Mouse (Mus musculus) lung, embryonic 14.5 days (tissue): ENCODE measurements around the gene Stambp. TPM values are rescaled to one million over a fixed set of nuclear protein-coding genes. Genes with fewer than 3 reads are reported as not detected.

Experiments
- ATAC-seq: fragments of 200-750 bp; cut with Nextera tagmentation; 2 replicates; pipeline ENCODE4 v1.8.0; 2017; ENCODE audit warnings: mild to moderate bottlenecking, moderate TSS enrichment, moderate library complexity; ENCODE audit not compliant: insufficient read depth
- DNase-seq: peaks from one replicate; pipeline ENCODE4 v3.0.0-alpha.2; 2015
- H3K27ac ChIP-seq: fragments of 300-500 bp; sonication (generic); 2 replicates; pipeline ENCODE4 v1.5.1; 2014; ENCODE audit warnings: low read depth, mild to moderate bottlenecking, moderate library complexity
- H3K27me3 ChIP-seq: fragments of 300-500 bp; sonication (generic); 2 replicates; pipeline ENCODE4 v1.6.1; 2014; ENCODE audit warnings: low read length, control low read depth; ENCODE audit not compliant: insufficient read depth
- H3K36me3 ChIP-seq: fragments of 300-500 bp; sonication (generic); 2 replicates; pipeline ENCODE4 v1.6.1; 2014; ENCODE audit warnings: control low read depth; ENCODE audit not compliant: insufficient read depth
- H3K4me1 ChIP-seq: fragments of 300-500 bp; sonication (generic); 2 replicates; pipeline ENCODE4 v1.6.1; 2014; ENCODE audit warnings: antibody characterized with exemption, control low read depth; ENCODE audit not compliant: insufficient read depth
- H3K4me2 ChIP-seq: fragments of 300-500 bp; sonication (generic); 2 replicates; pipeline ENCODE4 v1.6.1; 2014; ENCODE audit warnings: mild to moderate bottlenecking
- H3K4me3 ChIP-seq: fragments of 300-500 bp; sonication (generic); 2 replicates; pipeline ENCODE4 v1.5.1; 2014; ENCODE audit warnings: low read depth, low read length
- H3K9ac ChIP-seq: fragments of 300-500 bp; sonication (generic); 2 replicates; pipeline ENCODE4 v1.6.1; 2014
- H3K9me3 ChIP-seq: fragments of 300-500 bp; sonication (generic); 2 replicates; pipeline ENCODE4 v1.6.1; 2016; ENCODE audit warnings: low read depth, low read length, control low read depth
- CTCF ChIP-seq: IDR thresholded peaks from 2 replicates; pipeline ENCODE4 v1.5.1; 2016; ENCODE audit warnings: antibody characterized with exemption, low read depth
- WGBS: fragments of 180-500 bp; shearing (Covaris S2); extraction: QIAGEN DNeasy Blood & Tissue Kit; methylation state at CpG from one replicate; pipeline ENCODE4 v1.1.7; 2014; 5-methylcytosine and 5-hydroxymethylcytosine counted together
- polyA plus RNA-seq: library from polyadenylated mRNA; unstranded; fragments of >200 nt; fragmentation: Nextera tagmentation; extraction: Ambion mirVana; gene quantifications from 2 replicates; pipeline ENCODE4 v1.2.1, GENCODE M21; 2014

Stambp gene
- polyA plus RNA-seq = 18.6 and 19.7 TPM in 2 replicates

- peak within 1 kb of the TSS; percentile 73; the same call in 1 of the 2 replicates for H3K27ac ChIP-seq
- no peaks in the 10 kb centered on the region for H3K9me3 ChIP-seq
- no peaks in the 10 kb centered on the region for H3K27me3 ChIP-seq
- H3K36me3 ChIP-seq = peaks cover 5% of the 10 kb centered on the region; the same call in 1 of the 2 replicates
- H3K4me1 ChIP-seq = no peaks in the 10 kb centered on the region
- peak within 1 kb of the TSS; percentile 63 for H3K9ac ChIP-seq
- H3K4me3 ChIP-seq = peak within 1 kb of the TSS; percentile 68
- ATAC-seq (peak; percentile 85), DNase-seq (no peak)
- WGBS = 2% methylated on average over 10 of the region's 11 CpGs
- peak within 1 kb of the TSS; percentile 73 for H3K4me2 ChIP-seq
- no peak for TF ChIP-seq CTCF
These were observed at the start of gene Stambp for GRCm38 (mm10) chr6:83572671-83573070. TSS of gene Stambp (minus strand) at chr6:83572729.

DNA sequence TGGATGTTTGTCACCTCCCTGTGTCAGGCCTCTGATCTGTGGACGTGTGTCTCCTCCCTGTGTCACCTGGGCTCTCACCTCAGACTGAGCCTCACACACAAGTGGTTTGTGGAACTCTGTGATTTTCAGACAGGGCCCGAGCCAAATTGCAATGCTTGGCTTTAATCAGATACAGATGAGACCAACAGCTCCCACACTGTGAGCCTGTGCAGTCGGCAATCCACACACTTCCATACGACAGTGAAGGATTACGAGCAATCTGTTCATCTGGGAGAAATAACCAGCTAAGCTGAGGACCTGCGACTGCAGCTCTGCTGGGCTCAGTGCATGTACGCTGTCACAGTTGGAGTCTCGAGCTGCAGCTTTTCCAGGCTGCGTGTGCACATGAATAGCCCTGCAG lies 47.4 kb upstream of the Stambp start:
- Histone ChIP-seq H3K4me2 (no peak overlapping the region), H3K9ac (no peak overlapping the region), H3K36me3 (no peaks in the 10 kb centered on the region), H3K9me3 (no peaks in the 10 kb centered on the region), H3K4me1 (no peaks in the 10 kb centered on the region), H3K27me3 (no peaks in the 10 kb centered on the region), H3K27ac (no peak overlapping the region), H3K4me3 (no peak overlapping the region)
- no peak for TF ChIP-seq CTCF
- no peak for ATAC-seq
- DNase-seq = no peak
- WGBS = 55% methylated on average over 9 of the region's 9 CpGs

- no peak for TF ChIP-seq CTCF
- DNase-seq = no peak
- Histone ChIP-seq H3K4me3 (no peak overlapping the region), H3K27ac (no peak overlapping the region), H3K27me3 (no peaks in the 10 kb centered on the region), H3K36me3 (no peaks in the 10 kb centered on the region), H3K9me3 (no peaks in the 10 kb centered on the region), H3K4me2 (no peak overlapping the region), H3K4me1 (no peaks in the 10 kb centered on the region), H3K9ac (no peak overlapping the region)
- WGBS = 47% methylated on average over 15 of the region's 15 CpGs
- ATAC-seq = no peak
These were observed 45.2 kb upstream of the Stambp start for GRCm38 (mm10) chr6:83617581-83618335.

GRCm38 (mm10) chr6:83616512-83616911 lies 44.0 kb upstream of the Stambp start:
- WGBS = 49% methylated on average over 5 of the region's 5 CpGs

GRCm38 (mm10) chr6:83614469-83614868 lies 41.9 kb upstream of the Stambp start:
- WGBS = 80% methylated on average over 4 of the region's 4 CpGs
- no peaks in the 10 kb centered on the region for H3K9me3 ChIP-seq
- no peak overlapping the region for H3K27ac ChIP-seq
- ATAC-seq (no peak), DNase-seq (no peak)
- no peak overlapping the region for H3K4me2 ChIP-seq
- no peaks in the 10 kb centered on the region for H3K27me3 ChIP-seq
- no peaks in the 10 kb centered on the region for H3K36me3 ChIP-seq
- no peaks in the 10 kb centered on the region for H3K4me1 ChIP-seq
- TF ChIP-seq CTCF = no peak
- H3K4me3 ChIP-seq = no peak overlapping the region
- no peak overlapping the region for H3K9ac ChIP-seq

More at GRCm38 (mm10) chr6:83616512-83616911, 44.0 kb upstream of the Stambp start:
- Histone ChIP-seq H3K9ac (no peak overlapping the region), H3K27ac (no peak overlapping the region), H3K27me3 (no peaks in the 10 kb centered on the region), H3K4me2 (no peak overlapping the region), H3K9me3 (no peaks in the 10 kb centered on the region), H3K4me1 (no peaks in the 10 kb centered on the region), H3K36me3 (no peaks in the 10 kb centered on the region), H3K4me3 (no peak overlapping the region)
- ATAC-seq = no peak
- TF ChIP-seq CTCF = peak; percentile 47
- peak; percentile 70 for DNase-seq

GRCm38 (mm10) chr6:83612976-83613375 lies 40.4 kb upstream of the Stambp start:
- no peaks in the 10 kb centered on the region for H3K27me3 ChIP-seq
- H3K27ac ChIP-seq = no peak overlapping the region
- DNase-seq = no peak
- H3K4me1 ChIP-seq = no peaks in the 10 kb centered on the region
- no peak overlapping the region for H3K4me2 ChIP-seq
- H3K9ac ChIP-seq = no peak overlapping the region
- no peak overlapping the region for H3K4me3 ChIP-seq
- no peak for ATAC-seq
- no peak for TF ChIP-seq CTCF
- no peaks in the 10 kb centered on the region for H3K36me3 ChIP-seq
- H3K9me3 ChIP-seq = no peaks in the 10 kb centered on the region
- 93% methylated on average over 1 of the region's 1 CpGs for WGBS

- peaks cover 7% of the 10 kb centered on the region; the same call in 1 of the 2 replicates for H3K4me1 ChIP-seq
- H3K27me3 ChIP-seq = no peaks in the 10 kb centered on the region
- no peak for DNase-seq
- TF ChIP-seq CTCF = no peak
- WGBS = 60% methylated on average over 6 of the region's 6 CpGs
- H3K9me3 ChIP-seq = no peaks in the 10 kb centered on the region
- no peak overlapping the region for H3K4me2 ChIP-seq
- no peak overlapping the region for H3K9ac ChIP-seq
- H3K36me3 ChIP-seq = no peaks in the 10 kb centered on the region
- no peak for ATAC-seq
- no peak overlapping the region for H3K4me3 ChIP-seq
- H3K27ac ChIP-seq = no peak overlapping the region
These were observed 27.2 kb upstream of the Stambp start for GRCm38 (mm10) chr6:83599636-83600174.
